Mouse (Mus musculus): ENCODE measurements around the gene Exoc7. TPM values are rescaled to one million over a fixed set of nuclear protein-coding genes. Genes with fewer than 3 reads are reported as not detected.

The Exoc7 gene
- polyA plus RNA-seq, 1 experiment from 2014 or later: 97.5 TPM

DNA sequence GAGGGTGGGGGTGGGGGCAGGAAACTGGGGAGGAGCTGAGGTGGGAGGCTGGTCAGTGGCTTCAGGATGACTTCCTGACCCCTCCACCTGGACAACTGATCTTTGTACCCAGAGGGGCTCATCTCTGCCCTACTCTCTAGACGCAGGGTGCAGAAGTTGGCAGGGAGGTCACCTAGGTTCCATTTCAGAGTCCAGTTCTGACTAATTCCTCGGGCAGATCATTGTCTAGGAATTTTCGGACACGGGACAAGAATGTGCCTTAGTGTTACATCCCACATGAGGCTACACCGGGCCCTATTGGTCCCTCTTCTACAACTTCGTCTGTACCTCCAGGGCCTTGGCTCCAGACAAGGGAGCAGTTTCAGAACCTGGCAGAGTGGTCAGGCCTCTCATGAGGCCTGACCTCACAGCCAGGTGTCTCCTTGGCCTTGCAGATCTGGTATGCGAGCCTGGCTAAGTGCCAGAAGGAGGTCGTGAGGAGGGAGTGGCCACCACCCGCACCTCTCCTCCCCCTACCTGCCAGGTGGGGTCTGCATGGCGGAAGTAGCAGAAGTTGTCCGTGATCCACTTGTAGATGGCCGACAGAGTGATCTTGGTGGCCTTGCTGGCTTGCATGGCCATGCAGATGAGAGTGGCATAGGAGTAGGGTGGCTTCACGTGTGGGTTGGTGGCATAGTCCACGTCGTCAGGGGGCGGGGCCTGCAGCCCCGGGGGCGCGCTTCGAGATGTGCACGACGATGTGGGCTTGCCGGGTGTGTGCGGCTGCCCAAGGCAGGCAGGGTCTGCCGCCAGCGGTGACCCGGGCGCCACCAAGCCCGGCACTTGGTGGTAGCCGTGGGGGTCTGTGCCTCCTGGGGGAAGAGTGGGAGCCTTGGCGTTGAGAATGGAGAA is 26.7 kb upstream of the Exoc7 start:
- Histone ChIP-seq H3K27ac (peak overlapping the region; percentile 69), H3K4me1 (replicated peaks) (peaks cover 84% of the 10 kb centered on the region), H3K9ac (peak overlapping the region; percentile 65), H3K4me2 (peak overlapping the region; percentile 95), H3K4me3 (peak overlapping the region; percentile 47), H3K9me3 (no peaks in the 10 kb centered on the region), H3K36me3 (peaks cover 11% of the 10 kb centered on the region), H3K27me3 (peaks cover 35% of the 10 kb centered on the region)
- no peak for ATAC-seq (ENCODE audit: low FRiP score)
- 23% methylated on average over 31 of the region's 31 CpGs for WGBS

DNA sequence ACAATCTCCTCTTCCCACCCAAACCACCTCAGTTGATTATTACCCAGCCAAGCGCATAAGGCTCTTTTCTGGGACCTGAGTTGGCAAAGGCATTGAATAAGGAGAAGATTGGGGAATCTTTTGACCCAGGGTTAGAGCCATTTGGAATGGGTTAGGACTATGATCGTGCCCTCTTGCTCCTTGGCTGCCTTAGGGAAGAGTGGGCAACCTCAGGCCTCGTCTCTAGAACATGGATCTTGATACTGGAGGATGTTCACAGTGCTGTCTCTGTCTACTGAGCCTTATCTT is 25.9 kb upstream of the Exoc7 start:
- Histone ChIP-seq H3K27ac (peak overlapping the region; percentile 69), H3K9me3 (no peaks in the 10 kb centered on the region), H3K27me3 (peaks cover 34% of the 10 kb centered on the region), H3K4me1 (replicated peaks) (peaks cover 87% of the 10 kb centered on the region), H3K4me3 (0 out of 2 replicates have a peak overlapping the region, but pooled peaks have one; percentile 47), H3K4me2 (peak overlapping the region; percentile 95), H3K36me3 (peaks cover 3% of the 10 kb centered on the region), H3K9ac (peak overlapping the region; percentile 53; the same call in 1 of the 2 replicates)
- 56% methylated on average over 3 of the region's 3 CpGs for WGBS
- ATAC-seq (ENCODE audit: low FRiP score): no peak

DNA sequence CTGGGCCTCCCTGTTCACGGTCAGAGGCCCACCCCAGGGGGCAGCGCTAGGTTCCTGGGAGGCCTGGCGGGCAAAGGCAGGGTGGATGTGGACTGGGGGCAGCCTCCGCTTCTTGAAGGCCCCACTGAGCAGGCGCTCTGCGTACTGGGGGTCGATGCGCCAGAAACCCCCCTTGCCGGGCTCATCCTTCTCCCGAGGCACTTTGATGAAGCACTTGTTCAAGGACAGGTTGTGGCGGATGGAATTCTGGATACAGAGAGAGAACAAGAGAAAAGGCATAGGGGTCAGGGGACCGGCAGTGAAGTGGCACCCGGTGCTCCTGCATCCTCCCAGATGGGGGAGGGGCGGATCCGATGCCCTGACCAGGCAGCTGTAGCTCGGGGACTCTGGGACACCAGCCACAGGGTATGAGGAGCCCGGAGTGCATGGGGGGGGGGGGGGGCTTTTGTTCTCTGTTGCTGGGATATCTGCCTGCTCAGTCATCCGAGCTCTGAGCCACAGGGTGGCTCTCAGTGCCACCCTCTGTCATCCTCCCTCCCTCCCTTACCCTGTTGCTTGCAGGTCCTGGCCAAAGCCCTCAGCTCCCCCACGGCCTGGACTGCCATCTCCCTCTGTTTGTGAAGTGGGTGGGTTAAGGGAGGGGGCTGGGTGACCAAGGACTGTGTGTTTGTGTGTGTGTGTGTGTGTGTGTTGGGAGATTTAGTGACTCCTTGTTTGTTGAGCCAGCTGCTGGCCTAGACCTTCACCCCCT is 25.4 kb upstream of the Exoc7 start:
- peaks cover 87% of the 10 kb centered on the region for H3K4me1 ChIP-seq (replicated peaks)

DNA sequence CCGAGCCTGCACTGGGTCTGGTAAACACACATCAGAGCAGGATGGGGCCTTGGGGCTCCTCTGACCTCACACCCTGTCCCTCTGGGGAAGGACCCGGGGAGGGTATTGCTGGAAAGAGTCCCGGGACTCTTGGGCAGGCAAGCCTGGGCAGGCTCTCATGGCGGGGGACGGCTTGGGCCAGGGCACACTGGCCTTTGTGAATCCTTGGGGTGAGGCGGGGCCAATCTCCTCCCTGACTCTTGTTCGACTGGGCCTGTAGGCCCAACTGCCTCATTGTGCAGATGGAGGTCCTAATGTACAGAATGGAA is 23.1 kb upstream of the Exoc7 start:
- Histone ChIP-seq H3K27ac (peak overlapping the region; percentile 87), H3K9ac (peak overlapping the region; percentile 53; the same call in 1 of the 2 replicates), H3K36me3 (no peaks in the 10 kb centered on the region), H3K27me3 (peaks cover 22% of the 10 kb centered on the region), H3K9me3 (no peaks in the 10 kb centered on the region), H3K4me2 (no peak overlapping the region), H3K4me3 (no peak overlapping the region), H3K4me1 (replicated peaks) (peaks cover 68% of the 10 kb centered on the region)
- WGBS: 36% methylated on average over 7 of the region's 7 CpGs
- ATAC-seq (ENCODE audit: low FRiP score): no peak

More for the DNA sequence above, 25.4 kb upstream of the Exoc7 start:
- Histone ChIP-seq H3K36me3 (no peaks in the 10 kb centered on the region), H3K9ac (peak overlapping the region; percentile 53; the same call in 1 of the 2 replicates), H3K4me3 (no peak overlapping the region), H3K27me3 (peaks cover 31% of the 10 kb centered on the region), H3K27ac (peak overlapping the region; percentile 76), H3K4me2 (peak overlapping the region; percentile 95), H3K9me3 (no peaks in the 10 kb centered on the region)
- WGBS: 16% methylated on average over 16 of the region's 19 CpGs
- ATAC-seq (ENCODE audit: low FRiP score): peak; percentile 59

DNA sequence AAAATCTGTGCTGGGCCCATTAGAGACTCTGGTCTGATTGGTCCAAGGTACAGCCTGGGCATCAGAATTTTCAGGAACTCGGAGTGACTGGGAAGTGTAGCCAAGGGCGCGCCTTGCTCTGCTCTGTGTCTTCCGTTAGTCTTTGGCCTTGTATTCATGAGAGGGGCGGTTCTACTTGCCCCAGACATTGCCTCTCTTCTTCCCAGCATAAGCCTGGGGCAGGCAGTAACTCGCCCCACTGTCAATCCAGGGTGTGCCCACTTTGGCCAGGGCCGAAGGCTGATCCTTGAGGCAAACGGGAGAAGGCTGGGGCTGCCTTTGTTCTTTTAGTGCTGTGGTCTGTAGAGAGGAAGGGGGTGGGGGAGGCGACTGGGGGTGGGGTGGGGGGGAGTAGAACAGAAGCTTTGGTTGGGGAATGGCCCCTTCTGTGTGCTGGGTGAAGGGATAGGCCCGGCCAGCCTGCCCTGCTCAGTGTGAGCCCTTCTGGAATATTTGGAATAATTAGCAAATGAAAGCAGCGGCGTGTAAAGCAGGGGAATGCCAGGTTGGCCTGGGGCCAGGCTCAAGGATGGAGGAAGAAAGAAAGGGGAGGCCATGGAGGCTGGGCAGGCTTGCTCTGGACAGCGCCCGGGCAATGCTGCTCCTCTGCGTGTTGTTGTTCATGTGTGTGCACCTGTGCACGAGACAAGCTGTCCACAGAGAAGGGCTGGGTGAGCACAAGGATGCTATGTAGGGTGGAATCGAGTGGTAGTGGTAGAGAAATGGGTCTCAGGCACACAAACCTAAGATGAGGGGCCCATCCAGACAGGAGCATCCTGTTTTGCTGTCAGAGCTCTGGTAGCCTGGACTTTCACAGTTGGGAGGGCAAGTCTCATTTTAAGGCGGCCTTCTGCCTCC is 22.5 kb upstream of the Exoc7 start:
- Histone ChIP-seq H3K4me1 (replicated peaks) (peaks cover 61% of the 10 kb centered on the region), H3K27ac (peak overlapping the region; percentile 87), H3K36me3 (no peaks in the 10 kb centered on the region), H3K27me3 (peaks cover 16% of the 10 kb centered on the region), H3K9me3 (no peaks in the 10 kb centered on the region), H3K9ac (peak overlapping the region; percentile 53; the same call in 1 of the 2 replicates), H3K4me2 (no peak overlapping the region), H3K4me3 (no peak overlapping the region)
- peak; percentile 68 for ATAC-seq (ENCODE audit: low FRiP score)
- 29% methylated on average over 18 of the region's 18 CpGs for WGBS

DNA sequence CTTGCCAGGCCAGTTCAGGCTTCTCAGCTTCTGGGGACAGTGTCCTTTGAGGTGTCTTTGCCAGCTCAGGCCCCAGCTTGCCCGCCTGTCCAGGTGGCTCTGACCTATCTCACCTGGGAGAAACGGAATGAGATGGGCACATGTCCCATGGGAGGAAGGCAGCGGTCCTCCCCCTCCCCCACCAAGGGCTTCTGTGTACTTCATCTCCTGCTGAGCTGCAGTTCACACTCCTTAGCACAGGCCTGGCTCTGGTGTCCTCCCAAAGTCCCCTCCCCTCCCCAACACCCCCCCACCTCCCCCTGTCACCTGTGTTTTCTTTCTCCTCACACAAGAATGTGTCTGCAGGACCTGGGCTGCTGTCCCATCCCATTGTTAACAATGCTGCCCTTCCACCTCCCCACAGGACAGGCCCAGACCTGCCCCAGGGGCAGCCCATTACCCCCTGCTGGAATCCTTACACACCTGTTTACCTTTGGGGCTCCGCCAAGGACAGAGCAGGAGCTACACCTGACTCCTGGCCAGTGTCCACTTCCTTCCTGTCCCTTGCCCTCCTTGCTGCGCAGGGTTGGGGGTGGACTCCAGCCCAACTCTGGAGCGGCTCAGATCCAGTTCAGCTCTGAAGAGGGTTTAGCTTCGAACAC is 20.1 kb upstream of the Exoc7 start:
- Histone ChIP-seq H3K27me3 (no peaks in the 10 kb centered on the region), H3K4me1 (replicated peaks) (peaks cover 37% of the 10 kb centered on the region), H3K9me3 (no peaks in the 10 kb centered on the region), H3K9ac (peak overlapping the region; percentile 9; the same call in 1 of the 2 replicates), H3K4me3 (no peak overlapping the region), H3K36me3 (no peaks in the 10 kb centered on the region), H3K4me2 (no peak overlapping the region), H3K27ac (no peak overlapping the region)
- WGBS: 74% methylated on average over 7 of the region's 7 CpGs
- ATAC-seq (ENCODE audit: low FRiP score): no peak

DNA sequence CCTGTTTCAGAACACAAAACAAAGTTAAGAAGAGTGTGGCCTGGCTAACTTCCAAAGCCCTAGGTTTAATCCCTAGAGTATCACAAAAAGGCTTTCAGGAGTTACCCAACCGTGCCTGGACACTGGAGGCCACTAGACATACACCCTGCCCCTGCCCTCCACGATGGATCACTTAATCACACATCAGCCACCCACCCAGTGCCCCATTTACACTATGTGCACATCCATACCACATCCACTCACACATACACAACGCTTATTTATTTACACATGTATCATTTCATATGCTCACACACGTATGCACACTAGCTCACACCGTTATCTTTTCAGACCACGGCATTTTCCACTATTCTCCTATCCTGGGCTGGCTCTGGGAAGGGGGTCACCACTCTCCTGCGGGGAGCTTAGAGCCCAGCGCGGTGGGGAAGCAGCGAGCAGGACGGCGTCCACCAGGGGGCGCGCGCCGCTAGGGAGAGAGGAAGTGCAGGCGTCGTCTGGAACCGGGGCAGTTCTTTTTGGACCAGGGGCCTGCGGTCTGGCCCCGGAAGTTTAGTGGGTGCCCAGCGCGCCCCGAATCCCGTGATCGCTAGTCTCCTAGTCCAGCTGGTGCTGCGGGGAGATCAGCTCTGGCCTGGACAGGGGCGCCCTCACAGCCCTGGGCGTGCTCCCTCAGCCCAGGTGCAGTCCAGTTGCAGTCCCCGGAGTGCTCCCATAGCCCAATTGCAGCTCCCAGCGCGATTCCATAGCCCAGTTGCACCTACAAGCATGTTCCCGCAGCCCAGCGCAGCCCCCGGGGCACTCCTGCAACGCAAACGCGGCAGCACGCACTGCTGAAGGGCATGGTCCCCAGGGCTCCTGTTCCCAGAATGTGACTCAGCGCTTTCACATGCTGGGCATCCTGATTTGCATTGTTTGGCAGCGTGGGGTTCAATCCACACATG is 12.0 kb upstream of the Exoc7 start:
- WGBS: 2% methylated on average over 41 of the region's 41 CpGs
- peak; percentile 85 for ATAC-seq (ENCODE audit: low FRiP score)

DNA sequence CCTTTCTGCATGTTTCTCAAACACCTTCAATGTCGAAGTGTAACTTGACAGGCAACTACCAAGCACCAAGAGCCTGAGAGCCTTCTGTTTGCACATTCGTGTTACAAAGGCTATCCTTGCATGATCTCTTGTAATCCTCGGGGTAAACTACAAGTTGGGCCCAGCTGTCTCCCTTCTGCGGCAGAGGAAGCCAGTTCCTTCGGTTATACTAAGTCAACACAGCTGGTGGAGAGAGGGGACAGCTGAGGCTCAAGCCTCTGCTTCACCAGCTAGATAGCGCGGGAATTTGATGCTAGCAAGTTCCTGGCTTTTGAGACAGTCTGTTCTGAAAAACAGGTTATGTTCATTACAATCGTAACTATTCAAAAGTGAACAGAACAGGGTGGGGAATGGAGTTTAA is 5.3 kb upstream of the Exoc7 start:
- WGBS: 59% methylated on average over 8 of the region's 8 CpGs
- no peak overlapping the region for H3K27ac ChIP-seq
- 0 out of 2 replicates have a peak overlapping the region, but pooled peaks have one; percentile 9 for H3K9ac ChIP-seq
- H3K4me3 ChIP-seq: no peak overlapping the region
- H3K36me3 ChIP-seq: no peaks in the 10 kb centered on the region
- no peak for ATAC-seq (ENCODE audit: low FRiP score)
- no peaks in the 10 kb centered on the region for H3K9me3 ChIP-seq
- peaks cover 13% of the 10 kb centered on the region; the same call in 1 of the 2 replicates for H3K27me3 ChIP-seq
- no peaks in the 10 kb centered on the region for H3K4me1 ChIP-seq (replicated peaks)
- H3K4me2 ChIP-seq: no peak overlapping the region

More for the DNA sequence above, 12.0 kb upstream of the Exoc7 start:
- Histone ChIP-seq H3K27ac (no peak overlapping the region), H3K4me1 (replicated peaks) (peaks cover 10% of the 10 kb centered on the region), H3K27me3 (0 out of 2 replicates have a peak, but pooled peaks cover 16% of the 10 kb centered on the region), H3K4me2 (peak overlapping the region; percentile 86), H3K36me3 (no peaks in the 10 kb centered on the region), H3K9me3 (no peaks in the 10 kb centered on the region), H3K4me3 (peak overlapping the region; percentile 42), H3K9ac (peak overlapping the region; percentile 72)

DNA sequence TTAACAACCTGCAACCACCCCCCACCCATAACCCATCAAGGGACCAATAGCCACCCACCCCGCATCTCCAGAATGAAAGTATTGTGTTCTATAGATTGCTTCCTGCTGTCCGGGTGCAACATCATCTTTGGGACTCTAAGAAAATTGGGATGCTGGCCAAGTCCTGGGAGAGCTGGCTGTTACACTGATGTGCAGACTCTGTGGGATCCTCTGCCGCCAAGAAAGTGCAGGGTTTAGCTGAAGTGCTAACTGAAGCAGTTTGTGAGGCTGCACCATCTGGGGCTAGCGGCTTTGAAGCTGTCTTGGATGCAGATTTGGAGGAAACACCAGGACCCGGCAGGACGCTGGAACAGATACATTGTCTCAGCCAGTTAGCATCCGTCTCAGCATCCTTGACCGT is 4.1 kb upstream of the Exoc7 start:
- Histone ChIP-seq H3K4me3 (no peak overlapping the region), H3K27me3 (peaks cover 13% of the 10 kb centered on the region; the same call in 1 of the 2 replicates), H3K4me1 (replicated peaks) (no peaks in the 10 kb centered on the region), H3K9me3 (no peaks in the 10 kb centered on the region), H3K9ac (no peak overlapping the region), H3K4me2 (no peak overlapping the region), H3K36me3 (no peaks in the 10 kb centered on the region), H3K27ac (no peak overlapping the region)
- ATAC-seq (ENCODE audit: low FRiP score): no peak
- WGBS: 53% methylated on average over 8 of the region's 8 CpGs

DNA sequence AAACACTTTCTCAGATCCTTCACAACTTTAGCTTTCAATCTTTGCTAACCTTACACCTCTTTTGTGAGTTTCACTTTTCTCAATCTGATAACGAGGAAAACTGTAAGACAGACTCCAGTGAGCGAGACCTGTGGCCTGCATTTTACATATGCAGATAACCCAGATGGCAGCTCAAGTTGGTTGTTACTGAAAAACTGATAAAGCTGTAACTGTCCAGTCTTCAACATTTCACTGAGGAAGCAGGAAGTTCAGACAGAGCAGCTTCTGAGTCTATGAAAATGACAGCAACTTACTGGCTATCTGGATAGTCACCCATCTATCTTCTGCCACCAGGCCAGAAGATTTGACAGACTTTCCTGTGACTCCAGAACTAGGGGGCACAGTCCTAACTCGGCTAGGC is 2.6 kb upstream of the Exoc7 start:
- Histone ChIP-seq H3K4me1 (replicated peaks) (peaks cover 11% of the 10 kb centered on the region), H3K4me3 (no peak overlapping the region), H3K27ac (no peak overlapping the region), H3K27me3 (peaks cover 13% of the 10 kb centered on the region; the same call in 1 of the 2 replicates), H3K4me2 (no peak overlapping the region), H3K9me3 (no peaks in the 10 kb centered on the region), H3K9ac (no peak overlapping the region), H3K36me3 (peaks cover 6% of the 10 kb centered on the region)
- WGBS: 82% methylated on average over 3 of the region's 3 CpGs
- ATAC-seq (ENCODE audit: low FRiP score): no peak

Data from hindbrain, embryonic 13.5 days (tissue).